Mouse (Mus musculus): ENCODE measurements around the gene Gm4756.
"Not testable (repeated sequence)": the region's sequence is repeated elsewhere in the genome, so short reads cannot be mapped to it uniquely, and the experiment has no call there.

DNA sequence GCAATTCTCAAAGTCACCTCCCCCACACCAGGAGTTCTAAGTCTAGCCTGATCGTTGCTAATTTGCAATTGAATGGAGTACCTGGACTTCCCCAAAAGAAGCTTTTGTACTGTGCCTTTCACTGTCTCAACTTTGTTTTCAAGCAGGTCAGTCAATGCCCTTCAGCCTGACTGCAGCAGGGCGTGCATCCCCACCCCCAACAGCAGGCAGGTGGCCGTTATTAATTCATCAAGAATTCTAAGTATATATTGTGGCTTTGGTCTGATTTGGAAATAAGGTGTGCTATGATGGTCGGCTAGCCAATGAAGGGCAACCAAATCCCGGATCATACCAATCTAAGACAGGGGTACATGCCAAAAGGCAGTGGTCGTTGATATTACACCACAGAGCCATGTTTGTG lies 38.3 kb upstream of the Gm4756 start:
- TF ChIP-seq CTCF (IDR thresholded peaks at IDR 0.05); POLR2A (IDR thresholded peaks at IDR 0.05; ENCODE audit: insufficient read depth, low read depth, low read length); EP300 (IDR thresholded peaks at IDR 0.05; ENCODE audit: insufficient read depth, low read depth, low read length): not testable (repeated sequence)

All from heart, adult 2 months (tissue).